Mouse (Mus musculus): ENCODE results near the gene Vstm5.

DNA sequence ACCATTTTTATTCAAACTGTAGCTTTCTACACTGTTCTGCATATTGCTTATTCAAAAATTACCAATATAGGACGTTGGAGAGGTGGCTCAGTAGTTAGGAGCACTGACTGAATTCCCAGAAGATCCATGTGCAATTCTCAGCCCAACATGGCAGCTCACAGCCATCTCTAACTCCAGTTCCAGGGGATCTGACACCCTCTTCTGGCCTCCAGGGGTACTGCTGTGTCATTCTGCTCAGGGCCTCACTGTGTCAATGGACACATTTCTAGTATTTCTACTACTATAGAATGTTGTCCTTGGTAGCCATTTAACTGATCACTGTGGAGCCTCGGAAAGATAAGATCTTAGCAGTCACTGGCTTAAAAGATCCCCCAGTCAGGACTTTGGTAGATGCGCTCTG, 46.6 kb downstream of the Vstm5 start:
- TF ChIP-seq CTCF (IDR thresholded peaks at IDR 0.05; ENCODE audit: low read depth, low read length): peak; percentile 53
- no peak for TF ChIP-seq POLR2A (IDR thresholded peaks at IDR 0.05; ENCODE audit: extremely low read depth, insufficient read depth, low read length)
